Mouse (Mus musculus): ENCODE measurements around the gene Lig3. TPM values are rescaled to one million over a fixed set of nuclear protein-coding genes. Genes with fewer than 3 reads are reported as not detected.

The Lig3 gene
- 10 to 100 TPM; 15.0 to 17.4 TPM for total RNA-seq (2021)
- long read RNA-seq, experiment 1, full-length matches to known transcripts: 1 of 5 reads
- long read RNA-seq, experiment 1, partial matches to known transcripts: 1 of 5 reads
- long read RNA-seq, experiment 1, other reads (novel, unspliced or antisense): 3 of 5 reads
- long read RNA-seq, experiment 2, full-length matches to known transcripts: 3 of 5 reads
- long read RNA-seq, experiment 2, partial matches to known transcripts: 1 of 5 reads
- long read RNA-seq, experiment 2, other reads (novel, unspliced or antisense): 1 of 5 reads

GRCm38 (mm10) chr11:82780983-82781903, at the start of gene Lig3:
Gene Lig3 (plus strand): TSS chr11:82781108.
- peak; percentile 93 for DNase-seq

DNA sequence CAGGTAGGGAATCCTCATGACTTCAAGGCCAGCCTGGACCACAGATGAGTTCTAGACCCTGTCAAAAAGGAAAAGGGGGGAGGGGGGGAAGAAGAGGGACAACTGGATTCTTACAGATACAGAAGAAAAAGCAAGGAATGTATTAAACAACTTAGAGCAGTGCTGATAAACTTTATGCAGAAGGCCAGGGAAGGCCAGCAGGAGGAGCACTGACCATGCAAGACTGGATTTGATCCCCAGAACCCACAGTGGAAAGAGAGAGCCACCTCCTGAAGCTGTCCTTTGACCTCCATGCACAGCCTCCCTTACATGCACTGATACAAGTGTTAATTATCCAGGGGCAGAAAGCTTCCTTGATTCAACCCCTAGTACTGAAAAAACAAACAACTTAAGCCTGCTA, 46.7 kb upstream of the Lig3 start:
- DNase-seq: no peak

DNA sequence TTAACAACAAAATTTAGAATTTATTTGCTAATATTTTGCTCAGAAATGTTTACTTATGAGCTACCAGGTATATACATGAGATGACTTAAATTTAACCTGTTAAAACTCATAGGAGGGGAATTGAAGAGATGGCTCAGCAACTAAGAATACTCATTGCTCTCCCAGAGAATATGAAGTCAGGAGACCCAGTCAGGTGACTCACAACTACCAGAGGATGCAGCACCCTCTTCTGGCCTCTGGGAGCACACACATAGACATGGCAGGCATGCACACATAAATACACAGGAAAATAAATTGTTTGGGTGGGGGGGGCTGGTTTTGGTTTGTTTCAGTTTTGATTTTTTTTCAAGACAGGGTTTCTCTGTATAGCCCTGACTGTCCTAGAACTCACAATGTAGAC, 41.9 kb upstream of the Lig3 start:
- DNase-seq: no peak

GRCm38 (mm10) chr11:82746138-82746537, 34.8 kb upstream of the Lig3 start:
- DNase-seq: no peak

DNA sequence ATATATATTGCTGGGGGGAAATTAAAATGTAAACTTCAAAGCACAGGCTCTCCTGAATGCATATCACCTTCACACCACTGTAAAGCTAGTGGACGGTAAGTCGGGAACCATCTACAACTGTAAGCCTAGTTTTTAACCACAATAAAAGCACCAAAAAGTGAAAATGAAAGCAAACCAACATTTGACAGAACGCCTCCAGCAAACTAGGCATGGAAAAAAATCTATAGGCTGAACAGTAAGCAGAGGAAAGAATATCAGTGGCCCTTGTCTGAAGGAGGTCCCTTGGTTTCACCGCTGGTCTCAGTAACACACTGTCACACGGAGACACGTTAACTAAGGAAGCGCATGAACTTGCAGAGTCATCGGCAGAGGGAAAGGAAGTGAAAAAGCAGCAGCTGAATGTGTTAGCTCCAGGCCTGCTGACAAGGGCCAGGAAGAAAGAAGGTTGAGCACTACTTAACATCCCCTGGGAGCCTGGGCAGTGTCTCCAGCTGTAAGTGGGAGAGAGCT, 34.0 kb upstream of the Lig3 start:
- DNase-seq: peak; percentile 10

DNA sequence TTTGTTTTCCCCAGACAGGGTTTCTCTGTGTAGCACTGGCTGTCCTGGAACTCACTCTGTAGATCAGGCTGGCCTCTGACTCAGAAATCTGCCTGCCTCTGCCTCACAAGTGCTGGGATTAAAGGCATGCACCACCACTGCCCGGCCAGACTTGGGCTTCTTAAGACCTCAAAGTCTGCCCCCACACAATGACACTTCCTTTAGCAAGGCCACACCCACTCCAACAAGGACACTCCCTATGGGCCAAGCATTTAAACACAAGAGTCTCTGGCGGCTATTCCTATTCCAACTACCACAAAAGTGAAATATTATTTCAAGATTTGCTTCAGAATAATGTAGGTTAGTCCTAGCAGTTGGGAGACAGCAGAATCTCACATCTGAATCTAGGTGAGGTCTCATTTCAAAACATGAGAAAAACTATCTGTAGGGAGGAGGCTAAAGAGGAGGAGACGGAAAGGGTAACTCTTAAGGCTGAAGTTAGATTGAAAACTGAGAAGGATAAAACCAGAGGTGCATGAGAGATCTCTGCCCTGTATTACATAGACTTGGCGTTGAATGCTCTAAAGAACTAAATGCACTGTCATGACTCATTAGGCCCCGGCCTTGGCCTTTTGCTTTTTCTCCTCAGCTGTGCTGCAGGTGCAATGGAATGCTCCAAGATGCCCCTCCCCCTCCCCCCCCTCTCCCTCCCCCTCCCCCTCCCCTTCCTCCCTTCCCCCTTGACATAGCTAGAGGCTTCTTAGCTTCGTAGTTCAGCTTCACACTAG, 28.4 kb upstream of the Lig3 start:
- DNase-seq: no peak

GRCm38 (mm10) chr11:82755919-82756318, 25.0 kb upstream of the Lig3 start:
- no peak for DNase-seq

DNA sequence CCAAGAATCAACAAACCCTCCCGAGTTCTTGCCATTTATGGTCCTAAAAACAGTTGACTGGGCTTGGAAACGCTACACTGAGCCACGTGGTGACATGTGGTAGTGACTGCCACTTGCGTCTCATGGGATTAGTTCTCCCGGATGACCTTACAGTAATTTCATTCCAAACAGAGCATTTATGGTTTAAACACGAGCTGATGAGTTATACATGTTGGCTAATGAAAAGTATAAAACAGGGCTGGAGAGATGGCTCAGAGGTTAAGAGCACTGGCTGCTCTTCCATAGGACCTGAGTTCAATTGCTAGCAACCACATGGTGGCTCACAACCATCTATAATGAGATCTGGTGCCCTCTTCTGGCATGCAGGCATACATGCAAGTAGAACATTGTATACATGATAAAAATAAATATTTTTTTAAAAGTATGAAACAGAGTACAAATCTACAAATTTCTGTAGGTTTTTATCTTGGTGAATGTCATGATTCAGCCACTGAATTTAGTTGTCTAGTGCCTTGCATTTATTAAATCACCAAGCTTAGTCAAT, 18.6 kb upstream of the Lig3 start:
- DNase-seq: no peak

DNA sequence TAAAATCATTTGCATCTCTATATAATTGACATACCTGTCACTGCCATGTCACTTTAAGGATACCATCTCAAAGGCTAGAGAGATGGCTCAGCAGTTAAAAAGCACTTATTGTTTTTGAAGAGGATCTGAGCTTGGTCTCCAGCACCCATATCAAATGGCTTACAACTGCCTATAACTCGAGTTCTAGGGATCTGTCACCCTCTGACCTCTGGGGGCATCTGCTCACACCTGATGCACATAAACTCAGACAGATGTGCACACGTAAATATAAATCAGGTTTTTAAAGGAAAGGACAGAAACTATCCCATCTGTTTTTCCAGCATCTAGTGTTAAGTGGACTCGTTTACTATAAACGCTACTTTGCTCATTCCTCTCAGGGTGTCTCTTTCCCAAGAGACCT, 17.6 kb upstream of the Lig3 start:
- no peak for DNase-seq

DNA sequence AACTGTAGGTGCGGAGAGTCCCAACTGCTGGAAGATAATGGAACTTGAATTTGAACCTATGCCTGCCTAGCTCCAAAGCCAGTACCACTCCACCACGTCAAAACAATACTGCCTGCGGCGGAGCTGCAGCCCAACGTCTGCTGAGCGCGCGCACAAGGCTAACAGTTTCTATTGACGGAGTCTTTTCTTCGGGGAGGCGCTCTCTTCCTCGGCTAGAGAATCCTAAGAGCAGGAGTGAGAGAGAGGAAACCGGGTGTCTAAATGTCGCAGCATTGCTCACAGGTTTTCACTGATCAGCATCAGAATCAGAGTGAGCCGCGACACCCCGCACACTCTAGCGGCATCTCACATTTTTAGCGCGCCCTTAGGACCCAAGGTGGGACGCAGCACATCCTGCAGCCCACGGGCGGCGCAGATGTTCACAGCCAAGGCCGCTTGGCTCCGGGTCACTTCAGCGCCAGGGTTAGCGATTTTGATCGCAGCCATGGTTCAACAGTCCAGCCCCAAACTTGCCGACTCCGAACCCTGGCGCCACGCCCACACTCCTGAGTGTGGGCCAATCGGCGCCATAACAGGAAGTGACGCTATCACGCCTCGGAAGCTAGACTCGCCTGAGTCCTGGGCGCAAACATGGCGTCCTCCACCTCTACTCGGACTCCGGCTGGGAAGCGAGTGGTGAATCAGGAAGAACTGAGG, 17.0 kb upstream of the Lig3 start, which contains the start of the genes Cct6b and Zfp830:
Gene Cct6b (minus strand): TSS at position 580 of the 696 bp plus-strand sequence.
Gene Zfp830 (plus strand): TSS at position 604 of the 696 bp plus-strand sequence.
- DNase-seq: peak; percentile 87

DNA sequence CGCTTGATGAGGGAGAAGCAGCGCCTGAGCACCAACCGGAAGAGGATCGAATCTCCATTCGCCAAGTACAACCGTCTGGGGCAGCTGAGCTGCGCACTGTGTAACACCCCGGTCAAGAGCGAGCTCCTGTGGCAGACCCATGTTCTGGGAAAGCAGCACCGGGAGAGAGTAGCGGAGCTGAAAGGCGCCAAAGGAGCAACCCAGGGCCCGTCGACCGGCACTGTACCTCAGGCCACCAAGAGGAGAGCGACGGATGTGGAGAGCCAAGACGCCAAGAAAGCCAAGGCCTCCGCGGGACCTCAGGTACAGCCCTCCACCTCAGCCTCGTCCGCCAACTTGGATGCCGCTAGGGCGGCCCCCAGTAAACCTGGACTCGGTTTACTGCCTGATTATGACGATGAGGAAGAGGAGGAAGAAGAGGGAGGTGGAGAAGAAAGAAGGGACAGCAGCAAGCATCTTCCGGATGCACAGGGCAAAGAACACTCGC, 16.4 kb upstream of the Lig3 start:
- no peak for DNase-seq

GRCm38 (mm10) chr11:82780134-82780533, 774 bp upstream of the Lig3 start:
- DNase-seq: no peak

GRCm38 (mm10) chr11:82782197-82782596, 1.3 kb downstream of the Lig3 start:
- DNase-seq: no peak

DNA sequence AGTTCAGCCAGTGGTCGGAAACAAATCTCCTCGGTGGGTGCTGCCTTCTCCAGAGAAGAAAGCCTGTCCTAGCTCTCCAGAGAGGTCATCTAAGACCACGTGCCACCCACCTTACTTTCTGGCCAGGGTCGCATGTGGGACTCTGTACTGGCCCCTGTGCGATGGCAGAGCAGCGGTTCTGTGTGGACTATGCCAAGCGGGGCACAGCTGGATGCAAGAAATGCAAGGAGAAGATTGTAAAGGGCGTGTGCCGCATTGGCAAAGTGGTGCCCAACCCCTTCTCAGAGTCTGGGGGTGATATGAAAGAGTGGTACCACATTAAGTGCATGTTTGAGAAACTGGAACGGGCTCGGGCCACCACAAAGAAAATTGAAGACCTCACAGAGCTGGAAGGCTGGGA, 2.5 kb downstream of the Lig3 start:
- DNase-seq: no peak

GRCm38 (mm10) chr11:82806656-82807055, 25.7 kb downstream of the Lig3 start:
- no peak for DNase-seq

- DNase-seq: no peak
Measured at GRCm38 (mm10) chr11:82807370-82807769, 26.5 kb downstream of the Lig3 start.

- no peak for DNase-seq
Measured at GRCm38 (mm10) chr11:82808485-82808884, 27.6 kb downstream of the Lig3 start.

- DNase-seq: peak; percentile 42
Measured at GRCm38 (mm10) chr11:82819350-82819749, 38.4 kb downstream of the Lig3 start.

- no peak for DNase-seq
Measured at GRCm38 (mm10) chr11:82820788-82821456, 40.0 kb downstream of the Lig3 start.

- DNase-seq: no peak
Measured at GRCm38 (mm10) chr11:82826818-82827217, 45.9 kb downstream of the Lig3 start.
